In genomic region chr13:97539686-97540085, GRCm38 (mm10) we compare ENCODE assay signal across 15 mouse cellular contexts.
DNase-seq lines count a peak whose midpoint lies in the region; ATAC-seq and TF ChIP-seq lines count a peak whose summit lies in the region.
"Had no signal": no experiment of that assay in that cellular context is flagged by ENCODE, and none has a peak within 500 bp of the region (broad histone marks: within the 10 kb centered on the region; RNA-seq: fewer than 3 reads in every experiment).

No protein-coding gene starts in this region.

- H3K4me1 ChIP-seq in bone marrow macrophage, adult 2 months (ENCODE audit: control insufficient read depth, insufficient read depth, low read length) = peaks cover 32% of the 10 kb centered on the region
- no peaks in the 10 kb centered on the region for H3K4me1 ChIP-seq in midbrain, postnatal 0 days (ENCODE audit: insufficient read depth, low read length)
- H3K4me1 ChIP-seq: liver, embryonic 12.5 days; megakaryocyte, embryonic 14.5 days had no signal

- 0 out of 2 replicates have a peak, but pooled peaks have one; percentile 23 for ATAC-seq in megakaryocyte progenitor cell, adult 5-6 weeks (replicated peaks; ENCODE audit: poor library complexity)
- no peak for ATAC-seq in midbrain, postnatal 0 days (ENCODE audit: low FRiP score)
- ATAC-seq: forebrain, embryonic 14.5 days; liver, embryonic 12.5 days had no signal

- TF ChIP-seq CTCF in layer of hippocampus, adult 2 months (conservative IDR thresholded peaks at IDR 0.05) = no peak
- TF ChIP-seq CTCF in bone marrow macrophage, adult 2 months (IDR thresholded peaks at IDR 0.05; ENCODE audit: low read depth, low read length) = no peak
- TF ChIP-seq CTCF in midbrain, postnatal 0 days (IDR thresholded peaks at IDR 0.05) = no peak

- 72% methylated on average over 9 of the region's 9 CpGs for WGBS in midbrain, postnatal 0 days

- no peak overlapping the region for H3K4me3 ChIP-seq in layer of hippocampus, adult 2 months
- H3K4me3 ChIP-seq in bone marrow macrophage, adult 2 months (ENCODE audit: insufficient read depth, low read length) = no peak overlapping the region
- no peak overlapping the region for H3K4me3 ChIP-seq in midbrain, postnatal 0 days (ENCODE audit: low read depth, low read length)
- H3K4me3 ChIP-seq: heart, embryonic 12.5 days; liver, embryonic 12.5 days; lung, embryonic 15.5 days; megakaryocyte, embryonic 14.5 days had no signal

- DNase-seq in adrenal gland, adult (ENCODE audit: inconsistent age in 2 of 2, low spot score in 1 of 2) = peak; percentile 29 to 70
- no peak for DNase-seq in adrenal gland, postnatal 10 days
- no peak for DNase-seq in layer of hippocampus, adult 2 months (ENCODE audit: low spot score in 2 of 2)
- DNase-seq in layer of hippocampus, adult 18-20 months (ENCODE audit: low spot score in 2 of 2) = no peak
- DNase-seq in right cerebral cortex, postnatal 25 days = no peak
- no peak for DNase-seq in midbrain, postnatal 0 days (ENCODE audit: low spot score)
- DNase-seq: adrenal gland, postnatal 14 days; cerebellum, adult 9-10 months had no signal

- no peak overlapping the region for H3K9ac ChIP-seq in midbrain, postnatal 0 days (replicated peaks; ENCODE audit: low read length, poor library complexity, severe bottlenecking)
- H3K9ac ChIP-seq: heart, embryonic 12.5 days; liver, embryonic 12.5 days; lung, embryonic 15.5 days had no signal

- no peaks in the 10 kb centered on the region for H3K36me3 ChIP-seq in midbrain, postnatal 0 days (ENCODE audit: insufficient read depth, low read length)
- H3K36me3 ChIP-seq: heart, embryonic 12.5 days; liver, embryonic 12.5 days; lung, embryonic 15.5 days had no signal

- H3K9me3 ChIP-seq in midbrain, postnatal 0 days (ENCODE audit: low read length) = no peaks in the 10 kb centered on the region
- H3K9me3 ChIP-seq: liver, embryonic 12.5 days; lung, embryonic 15.5 days had no signal

- no peak overlapping the region for H3K4me2 ChIP-seq in midbrain, postnatal 0 days (ENCODE audit: low read depth, low read length, poor library complexity, severe bottlenecking)
- H3K4me2 ChIP-seq: heart, embryonic 12.5 days; liver, embryonic 12.5 days; lung, embryonic 15.5 days had no signal

- H3K27ac ChIP-seq in layer of hippocampus, adult 2 months = peak overlapping the region; percentile 96
- peak overlapping the region; percentile 19; the same call in 1 of the 2 replicates for H3K27ac ChIP-seq in bone marrow macrophage, adult 2 months (ENCODE audit: insufficient read depth, low read depth, low read length)
- no peak overlapping the region for H3K27ac ChIP-seq in midbrain, postnatal 0 days (ENCODE audit: low read depth, low read length)
- H3K27ac ChIP-seq: liver, embryonic 12.5 days; lung, embryonic 15.5 days had no signal

- no peaks in the 10 kb centered on the region for H3K27me3 ChIP-seq in midbrain, postnatal 0 days (ENCODE audit: insufficient read depth, low read length)
- H3K27me3 ChIP-seq: heart, embryonic 12.5 days; liver, embryonic 12.5 days; lung, embryonic 15.5 days had no signal

- TF ChIP-seq POLR2A in bone marrow macrophage, adult 2 months (IDR thresholded peaks at IDR 0.05; ENCODE audit: borderline replicate concordance, low read depth, low read length) = no peak

Comparison
In these comparisons a context has a peak if more than half of its experiments do, and no peak if none do; other contexts are left out.
1. DNase-seq: peak in adrenal gland, adult (2 of 2); none in adrenal gland, postnatal 10 days (single experiment), layer of hippocampus, adult 2 months (0 of 2), layer of hippocampus, adult 18-20 months (0 of 2), right cerebral cortex, postnatal 25 days (single experiment) and midbrain, postnatal 0 days (single experiment).